Mouse (Mus musculus) heart, embryonic 11.5 days (tissue): ENCODE measurements at regions not wholly inside any gene's neighbourhood (a gene's known extent, or its start where the extent isn't known, plus 50 kb on each side); places are given as distances from the start of the nearest gene placed in this dataset.

Source experiments
- ATAC-seq: fragments of 200-750 bp; cut with Nextera tagmentation; replicated peaks from 2 replicates; pipeline ENCODE4 v1.8.0; 2017; ENCODE audit warnings: moderate library complexity; ENCODE audit not compliant: insufficient number of reproducible peaks, low FRiP score, low TSS enrichment
- H3K27ac ChIP-seq: fragments of 300-500 bp; sonication (generic); 2 replicates; pipeline ENCODE4 v1.5.1; 2014; ENCODE audit warnings: mild to moderate bottlenecking, low read depth, low read length
- H3K27me3 ChIP-seq: fragments of 300-500 bp; sonication (generic); 2 replicates; pipeline ENCODE4 v1.6.1; 2014; ENCODE audit warnings: mild to moderate bottlenecking, low read length, mixed read lengths; ENCODE audit not compliant: control insufficient read depth, insufficient read depth
- H3K36me3 ChIP-seq: fragments of 300-500 bp; sonication (generic); 2 replicates; pipeline ENCODE4 v1.6.1; 2014; ENCODE audit warnings: mild to moderate bottlenecking, low read length, moderate library complexity, mixed read lengths; ENCODE audit not compliant: control insufficient read depth, insufficient read depth
- H3K4me1 ChIP-seq: fragments of 300-500 bp; sonication (generic); 2 replicates; pipeline ENCODE4 v1.6.1; 2014; ENCODE audit warnings: low read length; ENCODE audit not compliant: control insufficient read depth, insufficient read depth
- H3K4me2 ChIP-seq: fragments of 300-500 bp; sonication (generic); 2 replicates; pipeline ENCODE4 v1.6.1; 2014; ENCODE audit warnings: mild to moderate bottlenecking, moderate library complexity
- H3K4me3 ChIP-seq: fragments of 300-500 bp; sonication (generic); 2 replicates; pipeline ENCODE4 v1.5.1; 2014; ENCODE audit warnings: low read depth, low read length
- H3K9ac ChIP-seq: fragments of 300-500 bp; sonication (generic); 2 replicates; pipeline ENCODE4 v1.6.1; 2014; ENCODE audit warnings: mild to moderate bottlenecking, low read depth, low read length, moderate library complexity
- H3K9me3 ChIP-seq: fragments of 300-500 bp; sonication (generic); replicated peaks from 2 replicates; pipeline ENCODE4 v1.6.1; 2016; ENCODE audit warnings: low read length; ENCODE audit not compliant: control insufficient read depth
- WGBS: fragments of 180-500 bp; shearing (Covaris S2); extraction: QIAGEN DNeasy Blood & Tissue Kit; methylation state at CpG from one replicate; pipeline ENCODE4 v1.1.7; 2014; ENCODE audit not compliant: insufficient replicate concordance; 5-methylcytosine and 5-hydroxymethylcytosine counted together

DNA sequence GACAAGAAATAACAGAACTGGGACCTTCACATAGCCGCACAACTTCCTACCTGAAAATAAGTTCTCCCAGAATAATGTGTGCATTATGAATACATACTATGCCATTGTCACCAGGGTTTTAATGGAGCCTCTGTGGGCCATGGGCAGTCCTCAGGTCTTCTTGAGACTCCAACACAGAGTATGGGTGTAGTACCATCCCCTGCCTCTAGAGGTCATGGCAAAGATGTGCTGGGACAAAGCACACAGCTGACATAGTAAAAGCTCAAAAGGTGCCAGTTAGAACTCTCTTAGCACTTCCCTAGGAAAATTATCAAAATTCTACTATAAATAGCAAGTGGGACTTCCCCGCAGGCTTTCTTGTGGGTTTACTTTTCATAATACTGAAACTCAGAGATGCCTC lies 179.5 kb downstream of the Pdcd6ip start:
- no peak overlapping the region for H3K4me2 ChIP-seq
- 67% methylated on average over 2 of the region's 2 CpGs for WGBS
- H3K4me1 ChIP-seq = no peaks in the 10 kb centered on the region
- 0 out of 2 replicates have a peak, but pooled peaks cover 3% of the 10 kb centered on the region for H3K9me3 ChIP-seq
- H3K4me3 ChIP-seq = no peak overlapping the region
- H3K27me3 ChIP-seq = no peaks in the 10 kb centered on the region
- H3K9ac ChIP-seq = no peak overlapping the region
- ATAC-seq = no peak
- no peaks in the 10 kb centered on the region for H3K36me3 ChIP-seq
- H3K27ac ChIP-seq = no peak overlapping the region

DNA sequence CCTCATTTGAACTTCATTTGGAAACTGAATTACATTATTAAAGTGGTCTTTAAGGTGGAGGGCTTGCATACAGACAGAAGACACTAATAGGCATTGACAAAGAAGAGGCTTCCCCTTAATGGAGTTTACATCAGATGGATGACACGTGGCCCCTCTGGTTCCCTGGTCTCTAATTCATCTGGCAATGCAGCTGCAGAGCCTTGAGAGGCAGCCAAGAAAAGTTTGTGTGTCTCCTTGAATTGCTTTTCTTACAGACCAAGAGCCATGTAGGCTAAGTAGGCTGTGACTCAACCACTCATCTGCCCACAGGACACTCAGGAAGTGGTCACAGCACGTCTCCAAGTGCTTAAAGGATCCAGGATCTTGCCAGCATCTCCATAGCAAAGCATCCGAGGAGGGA lies 183.8 kb downstream of the Pdcd6ip start:
- WGBS = 72% methylated on average over 3 of the region's 3 CpGs
- Histone ChIP-seq H3K27ac (no peak overlapping the region), H3K4me2 (no peak overlapping the region), H3K4me1 (no peaks in the 10 kb centered on the region), H3K36me3 (no peaks in the 10 kb centered on the region), H3K27me3 (no peaks in the 10 kb centered on the region), H3K4me3 (no peak overlapping the region), H3K9me3 (0 out of 2 replicates have a peak, but pooled peaks cover 3% of the 10 kb centered on the region), H3K9ac (no peak overlapping the region)
- no peak for ATAC-seq

DNA sequence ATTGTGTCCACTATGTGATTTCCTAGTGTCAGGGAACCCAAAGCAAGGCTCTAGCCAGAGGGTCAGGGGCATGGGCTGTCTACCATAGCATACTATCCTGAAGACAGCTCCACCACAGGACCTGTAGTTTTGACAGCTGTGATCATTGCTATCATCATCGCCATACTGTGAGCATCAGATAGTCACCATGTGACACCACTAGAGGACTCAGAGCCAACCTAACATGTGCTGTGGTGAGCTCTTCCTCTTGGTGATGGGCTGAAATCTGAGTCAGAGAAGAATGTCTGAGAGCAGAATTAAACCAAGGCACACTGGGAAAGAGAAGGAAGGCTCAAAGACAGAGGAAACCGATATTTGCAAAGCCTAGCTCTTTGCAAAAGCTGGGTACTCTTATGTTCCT lies 184.9 kb downstream of the Pdcd6ip start:
- Histone ChIP-seq H3K9ac (no peak overlapping the region), H3K36me3 (no peaks in the 10 kb centered on the region), H3K4me3 (no peak overlapping the region), H3K4me2 (no peak overlapping the region), H3K27ac (no peak overlapping the region), H3K4me1 (no peaks in the 10 kb centered on the region), H3K27me3 (no peaks in the 10 kb centered on the region), H3K9me3 (0 out of 2 replicates have a peak, but pooled peaks cover 3% of the 10 kb centered on the region)
- 86% methylated on average over 2 of the region's 2 CpGs for WGBS
- ATAC-seq = no peak

DNA sequence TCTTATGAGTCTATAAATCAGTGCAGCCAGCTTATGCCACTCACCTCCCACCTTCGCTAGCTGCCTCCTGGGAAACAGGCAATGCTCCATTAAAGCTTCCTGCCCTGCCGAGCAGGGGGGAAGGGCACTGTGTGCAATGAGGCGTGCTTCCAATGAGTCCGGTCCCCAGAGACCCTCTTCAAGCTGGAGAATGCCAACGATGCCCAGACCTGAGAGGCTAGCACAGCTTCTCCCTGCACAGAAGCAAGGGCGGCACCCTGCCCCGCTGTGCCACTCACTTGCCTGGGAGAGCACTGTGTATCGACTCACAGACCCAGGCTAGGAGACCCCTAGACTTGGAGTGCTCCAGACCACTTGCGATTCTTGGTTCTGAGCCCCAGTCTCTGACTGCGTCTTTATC lies 188.3 kb downstream of the Pdcd6ip start:
- H3K27me3 ChIP-seq = no peaks in the 10 kb centered on the region
- no peak overlapping the region for H3K27ac ChIP-seq
- ATAC-seq = no peak
- H3K36me3 ChIP-seq = no peaks in the 10 kb centered on the region
- H3K4me2 ChIP-seq = no peak overlapping the region
- H3K4me3 ChIP-seq = no peak overlapping the region
- WGBS = 64% methylated on average over 10 of the region's 10 CpGs
- 0 out of 2 replicates have a peak, but pooled peaks cover 3% of the 10 kb centered on the region for H3K9me3 ChIP-seq
- no peaks in the 10 kb centered on the region for H3K4me1 ChIP-seq
- H3K9ac ChIP-seq = no peak overlapping the region

DNA sequence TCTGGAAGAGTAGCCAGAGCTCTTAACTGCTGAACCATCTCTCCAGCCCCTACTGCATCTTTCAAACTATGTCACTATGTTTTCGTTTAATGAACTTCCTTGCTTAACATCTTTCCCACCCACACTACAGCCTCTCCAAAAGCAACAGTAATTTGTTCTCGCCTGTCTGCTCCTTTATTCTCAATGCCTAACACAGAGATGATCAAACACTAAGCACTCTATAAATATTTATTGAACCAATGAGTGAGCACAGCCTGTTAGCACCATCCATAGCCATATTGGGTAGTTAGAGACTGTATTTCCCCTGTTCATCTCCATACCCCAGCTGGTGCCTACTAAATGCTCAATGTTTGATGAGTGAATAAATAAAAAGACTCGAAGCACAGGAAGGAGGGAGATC lies 189.6 kb downstream of the Pdcd6ip start:
- Histone ChIP-seq H3K9ac (no peak overlapping the region), H3K4me1 (no peaks in the 10 kb centered on the region), H3K27me3 (no peaks in the 10 kb centered on the region), H3K36me3 (no peaks in the 10 kb centered on the region), H3K9me3 (no peaks in the 10 kb centered on the region), H3K27ac (no peak overlapping the region), H3K4me2 (no peak overlapping the region), H3K4me3 (no peak overlapping the region)
- no peak for ATAC-seq
- 64% methylated on average over 3 of the region's 3 CpGs for whole genome bisulfite sequencing

DNA sequence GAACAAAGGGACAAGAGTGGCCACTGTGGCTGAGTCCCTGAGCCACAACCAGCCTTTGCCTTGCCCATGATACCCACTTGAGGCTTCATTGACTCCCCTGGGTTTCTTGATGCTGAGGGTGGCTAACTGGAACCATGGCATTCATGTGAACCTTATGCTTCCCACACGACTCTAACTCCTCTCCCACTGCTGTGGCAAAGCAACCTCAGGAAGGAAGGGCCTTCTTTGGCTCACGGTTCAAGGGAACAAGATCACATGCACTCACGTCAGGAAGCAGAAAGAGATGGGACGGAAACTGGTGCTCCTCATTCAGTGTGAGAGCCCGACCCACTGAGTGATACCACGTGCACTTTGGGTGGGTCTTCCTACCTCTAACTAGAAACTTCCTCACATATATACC lies 190.3 kb downstream of the Pdcd6ip start:
- 85% methylated on average over 6 of the region's 6 CpGs for WGBS
- Histone ChIP-seq H3K4me2 (no peak overlapping the region), H3K4me3 (no peak overlapping the region), H3K27me3 (no peaks in the 10 kb centered on the region), H3K27ac (no peak overlapping the region), H3K9me3 (no peaks in the 10 kb centered on the region), H3K36me3 (no peaks in the 10 kb centered on the region), H3K9ac (no peak overlapping the region), H3K4me1 (no peaks in the 10 kb centered on the region)
- ATAC-seq = no peak

DNA sequence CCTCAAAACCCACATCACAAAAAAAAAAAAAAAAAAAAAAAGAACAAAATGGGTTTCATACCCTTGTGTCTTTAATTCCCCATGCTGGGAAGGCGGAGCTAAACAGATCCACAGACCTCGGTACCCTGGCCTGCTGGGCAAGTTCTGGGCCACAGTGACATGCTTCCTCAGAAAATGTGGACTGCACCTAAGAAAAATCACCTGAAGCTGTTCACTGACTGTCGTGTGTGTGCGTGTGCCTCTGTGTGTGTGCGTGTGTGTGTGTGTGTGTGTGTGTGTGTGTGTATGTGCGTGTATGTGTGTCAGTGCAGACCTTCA lies 192.4 kb downstream of the Pdcd6ip start:
- Histone ChIP-seq H3K9ac (no peak overlapping the region), H3K9me3 (no peaks in the 10 kb centered on the region), H3K27me3 (no peaks in the 10 kb centered on the region), H3K4me1 (no peaks in the 10 kb centered on the region), H3K4me2 (no peak overlapping the region), H3K27ac (no peak overlapping the region), H3K4me3 (no peak overlapping the region), H3K36me3 (no peaks in the 10 kb centered on the region)
- WGBS = 79% methylated on average over 6 of the region's 6 CpGs
- no peak for ATAC-seq

DNA sequence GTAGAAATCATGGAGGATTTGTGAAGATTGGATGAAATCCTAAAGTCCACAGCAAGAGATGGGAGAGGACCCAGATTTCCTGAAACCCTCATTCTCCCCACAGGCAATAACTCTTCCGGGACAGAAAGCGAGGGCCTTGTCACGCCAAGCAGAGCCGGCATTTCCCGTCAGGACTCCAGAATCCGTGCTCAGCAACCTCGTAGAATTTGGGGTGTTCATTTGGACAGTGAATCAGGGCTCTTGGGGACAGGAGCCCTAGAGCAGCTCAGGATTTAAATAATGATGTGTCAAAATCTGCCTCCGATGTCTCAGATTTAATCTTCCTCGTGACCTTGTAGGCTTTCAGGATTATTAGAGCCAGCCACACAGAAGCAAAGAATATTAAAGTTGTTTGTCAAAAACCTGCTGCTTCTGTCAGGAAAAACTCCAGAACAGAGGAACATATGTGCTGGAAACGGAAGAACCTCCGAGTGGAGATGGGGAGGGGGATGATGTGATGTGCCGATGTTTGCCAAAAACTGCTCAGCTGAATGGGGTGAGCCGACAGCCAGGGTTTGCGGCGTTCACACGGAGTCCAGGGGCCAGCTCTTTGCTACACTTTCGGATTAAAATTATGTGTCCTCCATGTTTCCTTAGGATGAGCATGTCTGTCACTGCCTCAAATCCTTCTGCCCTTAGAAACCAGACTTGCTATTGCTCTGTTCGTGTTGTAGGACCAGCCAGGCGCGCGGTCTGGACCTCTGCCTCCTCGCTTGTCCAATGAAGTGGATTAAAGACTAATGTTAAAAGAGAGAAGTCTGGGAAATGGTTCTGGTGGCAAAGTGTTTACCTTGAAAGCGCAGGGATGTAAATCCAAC lies 193.0 kb downstream of the Pdcd6ip start:
- no peaks in the 10 kb centered on the region for H3K9me3 ChIP-seq
- no peak overlapping the region for H3K27ac ChIP-seq
- H3K4me3 ChIP-seq = no peak overlapping the region
- no peak overlapping the region for H3K9ac ChIP-seq
- no peak for ATAC-seq
- WGBS = 81% methylated on average over 23 of the region's 23 CpGs
- H3K4me2 ChIP-seq = no peak overlapping the region
- no peaks in the 10 kb centered on the region for H3K4me1 ChIP-seq
- no peaks in the 10 kb centered on the region for H3K36me3 ChIP-seq
- H3K27me3 ChIP-seq = no peaks in the 10 kb centered on the region

DNA sequence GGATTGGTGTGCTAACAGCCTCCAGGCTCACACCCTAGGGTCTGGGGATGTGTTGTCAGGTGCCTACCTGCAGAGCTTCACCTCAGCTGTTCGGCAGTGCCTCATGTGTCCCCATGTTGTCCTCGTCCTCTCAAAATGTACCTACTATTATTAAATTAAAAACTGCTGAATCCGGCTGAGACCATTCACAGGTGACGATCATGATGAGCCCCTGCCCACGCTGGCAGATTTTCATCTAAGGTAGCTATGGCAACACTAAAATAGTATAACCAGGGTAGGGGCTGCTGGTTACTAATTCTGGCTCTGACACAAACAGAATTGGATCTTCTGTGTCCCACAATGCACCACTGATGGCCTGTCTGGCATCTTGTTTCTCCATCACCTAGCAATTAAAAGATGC lies 196.8 kb downstream of the Pdcd6ip start:
- no peaks in the 10 kb centered on the region for H3K36me3 ChIP-seq
- H3K4me1 ChIP-seq = no peaks in the 10 kb centered on the region
- H3K4me2 ChIP-seq = no peak overlapping the region
- no peaks in the 10 kb centered on the region for H3K9me3 ChIP-seq
- H3K27ac ChIP-seq = no peak overlapping the region
- no peak overlapping the region for H3K4me3 ChIP-seq
- no peak overlapping the region for H3K9ac ChIP-seq
- no peaks in the 10 kb centered on the region for H3K27me3 ChIP-seq
- no peak for ATAC-seq
- WGBS = 79% methylated on average over 5 of the region's 5 CpGs
